Mouse (Mus musculus): ENCODE results near the gene Plekhh2. TPM values are rescaled to one million over a fixed set of nuclear protein-coding genes. Genes with fewer than 3 reads are reported as not detected.

Gene Plekhh2
- polyA plus RNA-seq, 1 experiment from 2014 or later, result 0.31 TPM

GRCm38 (mm10) chr17:84641893-84642292, 130.2 kb downstream of the Plekhh2 start:
- ATAC-seq (no peak), DNase-seq (peak; percentile 74)
- H3K4me2 ChIP-seq (ENCODE audit: low read depth, low read length), result no peak overlapping the region
- TF ChIP-seq EP300 (IDR thresholded peaks at IDR 0.05; ENCODE audit: low read depth) (no peak), CTCF (IDR thresholded peaks at IDR 0.05; ENCODE audit: low read depth) (peak; percentile 88)
- H3K4me3 ChIP-seq (ENCODE audit: low read depth, low read length), result no peak overlapping the region
- peaks cover 2% of the 10 kb centered on the region; the same call in 1 of the 2 replicates for H3K4me1 ChIP-seq (ENCODE audit: insufficient read depth)
- no peaks in the 10 kb centered on the region for H3K27me3 ChIP-seq (ENCODE audit: insufficient read depth, low read length)
- WGBS (ENCODE audit: insufficient replicate concordance), result 31% methylated on average over 3 of the region's 3 CpGs
- no peak overlapping the region for H3K27ac ChIP-seq (ENCODE audit: low read depth)
- no peaks in the 10 kb centered on the region for H3K9me3 ChIP-seq (ENCODE audit: low read length)
- H3K9ac ChIP-seq (replicated peaks), result no peak overlapping the region
- H3K36me3 ChIP-seq (replicated peaks; ENCODE audit: insufficient read depth, low read length), result no peaks in the 10 kb centered on the region

GRCm38 (mm10) chr17:84642324-84642723, 130.6 kb downstream of the Plekhh2 start:
- Histone ChIP-seq H3K36me3 (replicated peaks; ENCODE audit: insufficient read depth, low read length) (no peaks in the 10 kb centered on the region), H3K4me1 (ENCODE audit: insufficient read depth) (peaks cover 2% of the 10 kb centered on the region; the same call in 1 of the 2 replicates), H3K4me3 (ENCODE audit: low read depth, low read length) (no peak overlapping the region), H3K9me3 (ENCODE audit: low read length) (no peaks in the 10 kb centered on the region), H3K27me3 (ENCODE audit: insufficient read depth, low read length) (no peaks in the 10 kb centered on the region), H3K4me2 (ENCODE audit: low read depth, low read length) (no peak overlapping the region), H3K9ac (replicated peaks) (no peak overlapping the region), H3K27ac (ENCODE audit: low read depth) (no peak overlapping the region)
- TF ChIP-seq CTCF (IDR thresholded peaks at IDR 0.05; ENCODE audit: low read depth), result no peak
- TF ChIP-seq EP300 (IDR thresholded peaks at IDR 0.05; ENCODE audit: low read depth), result no peak
- DNase-seq (no peak), ATAC-seq (no peak)
- 85% methylated on average over 9 of the region's 9 CpGs for WGBS (ENCODE audit: insufficient replicate concordance)

GRCm38 (mm10) chr17:84644292-84645050, 132.8 kb downstream of the Plekhh2 start:
- Histone ChIP-seq H3K36me3 (replicated peaks; ENCODE audit: insufficient read depth, low read length) (no peaks in the 10 kb centered on the region), H3K4me2 (ENCODE audit: low read depth, low read length) (no peak overlapping the region), H3K9me3 (ENCODE audit: low read length) (no peaks in the 10 kb centered on the region), H3K4me1 (ENCODE audit: insufficient read depth) (peaks cover 4% of the 10 kb centered on the region; the same call in 1 of the 2 replicates), H3K27ac (ENCODE audit: low read depth) (no peak overlapping the region), H3K4me3 (ENCODE audit: low read depth, low read length) (no peak overlapping the region), H3K9ac (replicated peaks) (no peak overlapping the region), H3K27me3 (ENCODE audit: insufficient read depth, low read length) (no peaks in the 10 kb centered on the region)
- 57% methylated on average over 16 of the region's 16 CpGs for WGBS (ENCODE audit: insufficient replicate concordance)
- TF ChIP-seq EP300 (IDR thresholded peaks at IDR 0.05; ENCODE audit: low read depth) (no peak), CTCF (IDR thresholded peaks at IDR 0.05; ENCODE audit: low read depth) (no peak)
- no peak for DNase-seq
- ATAC-seq, result no peak

- no peak overlapping the region for H3K27ac ChIP-seq (ENCODE audit: low read depth)
- no peak for DNase-seq
- no peak overlapping the region for H3K9ac ChIP-seq (replicated peaks)
- H3K36me3 ChIP-seq (replicated peaks; ENCODE audit: insufficient read depth, low read length), result no peaks in the 10 kb centered on the region
- ATAC-seq, result no peak
- 51% methylated on average over 9 of the region's 9 CpGs for WGBS (ENCODE audit: insufficient replicate concordance)
- H3K4me3 ChIP-seq (ENCODE audit: low read depth, low read length), result no peak overlapping the region
- TF ChIP-seq CTCF (IDR thresholded peaks at IDR 0.05; ENCODE audit: low read depth), result no peak
- TF ChIP-seq EP300 (IDR thresholded peaks at IDR 0.05; ENCODE audit: low read depth), result no peak
- H3K4me2 ChIP-seq (ENCODE audit: low read depth, low read length), result no peak overlapping the region
- H3K4me1 ChIP-seq (ENCODE audit: insufficient read depth), result peaks cover 5% of the 10 kb centered on the region; the same call in 1 of the 2 replicates
- no peaks in the 10 kb centered on the region for H3K9me3 ChIP-seq (ENCODE audit: low read length)
- no peaks in the 10 kb centered on the region for H3K27me3 ChIP-seq (ENCODE audit: insufficient read depth, low read length)
Observed at GRCm38 (mm10) chr17:84645119-84645518, 133.4 kb downstream of the Plekhh2 start.

- H3K4me1 ChIP-seq (ENCODE audit: insufficient read depth), result peaks cover 8% of the 10 kb centered on the region; the same call in 1 of the 2 replicates
Observed at GRCm38 (mm10) chr17:84645894-84646293, 134.2 kb downstream of the Plekhh2 start.

GRCm38 (mm10) chr17:84646477-84646876, 134.8 kb downstream of the Plekhh2 start:
- WGBS (ENCODE audit: insufficient replicate concordance), result 47% methylated on average over 2 of the region's 2 CpGs

More at GRCm38 (mm10) chr17:84645894-84646293, 134.2 kb downstream of the Plekhh2 start:
- ATAC-seq (no peak), DNase-seq (no peak)
- H3K4me3 ChIP-seq (ENCODE audit: low read depth, low read length), result no peak overlapping the region
- 22% methylated on average over 3 of the region's 7 CpGs for WGBS (ENCODE audit: insufficient replicate concordance)
- H3K9me3 ChIP-seq (ENCODE audit: low read length), result no peaks in the 10 kb centered on the region
- no peak overlapping the region for H3K27ac ChIP-seq (ENCODE audit: low read depth)
- H3K36me3 ChIP-seq (replicated peaks; ENCODE audit: insufficient read depth, low read length), result no peaks in the 10 kb centered on the region
- H3K27me3 ChIP-seq (ENCODE audit: insufficient read depth, low read length), result no peaks in the 10 kb centered on the region
- no peak overlapping the region for H3K4me2 ChIP-seq (ENCODE audit: low read depth, low read length)
- H3K9ac ChIP-seq (replicated peaks), result no peak overlapping the region
- no peak for TF ChIP-seq CTCF (IDR thresholded peaks at IDR 0.05; ENCODE audit: low read depth)
- TF ChIP-seq EP300 (IDR thresholded peaks at IDR 0.05; ENCODE audit: low read depth), result no peak

More at GRCm38 (mm10) chr17:84646477-84646876, 134.8 kb downstream of the Plekhh2 start:
- Histone ChIP-seq H3K27ac (ENCODE audit: low read depth) (peak overlapping the region; percentile 0; the same call in 1 of the 2 replicates), H3K4me3 (ENCODE audit: low read depth, low read length) (no peak overlapping the region), H3K4me1 (ENCODE audit: insufficient read depth) (peaks cover 8% of the 10 kb centered on the region; the same call in 1 of the 2 replicates), H3K4me2 (ENCODE audit: low read depth, low read length) (no peak overlapping the region), H3K9me3 (ENCODE audit: low read length) (no peaks in the 10 kb centered on the region), H3K27me3 (ENCODE audit: insufficient read depth, low read length) (no peaks in the 10 kb centered on the region), H3K36me3 (replicated peaks; ENCODE audit: insufficient read depth, low read length) (no peaks in the 10 kb centered on the region), H3K9ac (replicated peaks) (no peak overlapping the region)
- DNase-seq, result no peak
- no peak for TF ChIP-seq CTCF (IDR thresholded peaks at IDR 0.05; ENCODE audit: low read depth)
- ATAC-seq, result no peak
